Mouse (Mus musculus) forebrain, embryonic 16.5 days (tissue): ENCODE results near the gene Clmp. TPM values are rescaled to one million over a fixed set of nuclear protein-coding genes. Genes with fewer than 3 reads are reported as not detected.

Experiments used
- polyA plus RNA-seq: library from polyadenylated mRNA; unstranded; fragments of >200 nt; fragmentation: Nextera tagmentation; extraction: Ambion mirVana; gene quantifications from 2 replicates; pipeline ENCODE4 v1.2.1, GENCODE M21; 2015

Clmp gene
- polyA plus RNA-seq, 1 experiment from 2014 or later: 64.7 TPM

Other genes with a start within 250 kb of the Clmp start
- gene Gramd1b, start 154.6 kb upstream of the Clmp start, polyA plus RNA-seq: 18.6 and 19.5 TPM in 2 replicates
- gene Gm21915, start 15.3 kb upstream of the Clmp start, polyA plus RNA-seq: not detected in 2 replicates
- 3,453 and 3,528 TPM in 2 replicates for gene Hspa8, start 115.0 kb downstream of the Clmp start, polyA plus RNA-seq
- gene Bsx, start 188.2 kb downstream of the Clmp start, polyA plus RNA-seq: 0.29 and 0.61 TPM in 2 replicates